ENCODE assay signal across 7 mouse cellular contexts in genomic region chr2:154676653-154677609, GRCm38 (mm10). TPM values are rescaled to one million over a fixed set of nuclear protein-coding genes. Genes with fewer than 3 reads are reported as not detected.
DNase-seq lines count a peak whose midpoint lies in the region; ATAC-seq and TF ChIP-seq lines count a peak whose summit lies in the region.

No protein-coding gene starts in this region.

- H3K36me3 ChIP-seq in E14TG2a.4 (ENCODE audit: insufficient read depth, low read length) (peaks cover 26% of the 10 kb centered on the region), macrophage (ENCODE audit: inconsistent target) (peaks cover 18% of the 10 kb centered on the region; the same call in 1 of the 2 replicates)
- no peaks in the 10 kb centered on the region for H3K36me3 ChIP-seq in embryonic facial prominence, embryonic 14.5 days (ENCODE audit: control insufficient read depth, insufficient read depth, low read length)

- intact Hi-C loops in heart, postnatal 10 days (cut with DNase I) = no loop called here

- H3K9me3 ChIP-seq in E14TG2a.4 (ENCODE audit: low read length) = no peaks in the 10 kb centered on the region
- H3K9me3 ChIP-seq in embryonic facial prominence, embryonic 14.5 days (ENCODE audit: control insufficient read depth, low read length) = no peaks in the 10 kb centered on the region

- H3K79me2 ChIP-seq in macrophage (ENCODE audit: inconsistent target) = peaks cover 100% of the 10 kb centered on the region

- peak; percentile 65; the same call in 1 of the 2 replicates for ATAC-seq in embryonic facial prominence, embryonic 14.5 days (ENCODE audit: low read depth)

- peak overlapping the region; percentile 46 for H3K4me2 ChIP-seq in embryonic facial prominence, embryonic 14.5 days (ENCODE audit: low read depth, low read length)

- TF ChIP-seq CTCF in E14TG2a.4 (conservative IDR thresholded peaks at IDR 0.05; ENCODE audit: low read length) = no peak

- peak; percentile 62 for DNase-seq in WW6 (ENCODE audit: low read depth, low spot score)
- DNase-seq in embryonic facial prominence, embryonic 14.5 days (ENCODE audit: low spot score) = peak; percentile 72
- peak; percentile 62 to 75 for DNase-seq in heart, postnatal 10 days
- peak; percentile 43 to 54 for DNase-seq in layer of hippocampus, postnatal 10 days (ENCODE audit: low spot score in 2 of 2)
- DNase-seq in spleen, postnatal 10 days (ENCODE audit: low spot score in 2 of 2) = peak; percentile 57 to 60

- H3K9ac ChIP-seq in embryonic facial prominence, embryonic 14.5 days (ENCODE audit: low read depth, low read length) = peak overlapping the region; percentile 28; the same call in 1 of the 2 replicates

- no peaks in the 10 kb centered on the region for H3K27me3 ChIP-seq in E14TG2a.4 (ENCODE audit: insufficient read depth, low read length)
- no peaks in the 10 kb centered on the region for H3K27me3 ChIP-seq in embryonic facial prominence, embryonic 14.5 days (replicated peaks; ENCODE audit: control insufficient read depth, insufficient read depth, low read length)

- H3K27ac ChIP-seq in embryonic facial prominence, embryonic 14.5 days (replicated peaks; ENCODE audit: low read depth, low read length) = peak overlapping the region; percentile 94
- 0 out of 2 replicates have a peak overlapping the region, but pooled peaks have one; percentile 8 for H3K27ac ChIP-seq in macrophage

- peaks cover 62% of the 10 kb centered on the region for H3K4me1 ChIP-seq in E14TG2a.4 (replicated peaks; ENCODE audit: low read depth, low read length)
- H3K4me1 ChIP-seq in embryonic facial prominence, embryonic 14.5 days (ENCODE audit: control insufficient read depth, insufficient read depth, low read length) = peaks cover 35% of the 10 kb centered on the region

- 64% methylated on average over 19 of the region's 19 CpGs for WGBS in embryonic facial prominence, embryonic 14.5 days
- WGBS in macrophage (ENCODE audit: missing documents) = 74% methylated on average over 19 of the region's 19 CpGs

- H3K4me3 ChIP-seq in E14TG2a.4 (replicated peaks; ENCODE audit: low read length) (peak overlapping the region; percentile 78), macrophage (ENCODE audit: inconsistent target) (no peak overlapping the region; the same call in 1 of the 2 replicates)
- peak overlapping the region; percentile 5; the same call in 1 of the 2 replicates for H3K4me3 ChIP-seq in embryonic facial prominence, embryonic 14.5 days (ENCODE audit: low read depth, low read length)

RNA-seq across cellular contexts. Expression of gene Chmp4b, which starts 25.4 kb away (rescaled TPM):
- polyA plus RNA-seq in embryonic facial prominence, embryonic 14.5 days (2014; fragmentation: Nextera tagmentation; extraction: Ambion mirVana) = 21.2 and 21.9 TPM in 2 replicates
- 100 to 1,000 TPM; 125 to 126 TPM for total RNA-seq in heart, postnatal 10 days (2021)
- 100 to 1,000 TPM; 209 to 213 TPM for total RNA-seq in layer of hippocampus, postnatal 10 days (2021)
- total RNA-seq in macrophage (2018; cell fraction: chromatin; rRNA removed) = 100 to 1,000 TPM in 8 of 26 experiments, 10 to 100 TPM in 18; 42.4 to 191 (median 87.5) TPM
- total RNA-seq in macrophage (2018; cell fraction: cytosol; rRNA removed) = 100 to 1,000 TPM; 304 to 534 (median 451) TPM
- 100 to 1,000 TPM in 24 of 26 experiments, 10 to 100 TPM in 2; 82.1 to 276 (median 202) TPM for total RNA-seq in macrophage (2018; cell fraction: nucleus; rRNA removed)
- 337 to 461 TPM (median 343 TPM) in 3 replicates for polyA plus RNA-seq in macrophage (2018)
